Mouse (Mus musculus) neural tube, embryonic 10.5 days (tissue): ENCODE measurements at regions not wholly inside any gene's neighbourhood (a gene's known extent, or its start where the extent isn't known, plus 50 kb on each side); places are given as distances from the start of the nearest gene placed in this dataset.

ENCODE experiments used
- DNase-seq: peaks from one replicate; pipeline ENCODE4 v3.0.0-alpha.2; 2017; ENCODE audit warnings: low spot score; ENCODE audit errors: extremely low spot score

DNA sequence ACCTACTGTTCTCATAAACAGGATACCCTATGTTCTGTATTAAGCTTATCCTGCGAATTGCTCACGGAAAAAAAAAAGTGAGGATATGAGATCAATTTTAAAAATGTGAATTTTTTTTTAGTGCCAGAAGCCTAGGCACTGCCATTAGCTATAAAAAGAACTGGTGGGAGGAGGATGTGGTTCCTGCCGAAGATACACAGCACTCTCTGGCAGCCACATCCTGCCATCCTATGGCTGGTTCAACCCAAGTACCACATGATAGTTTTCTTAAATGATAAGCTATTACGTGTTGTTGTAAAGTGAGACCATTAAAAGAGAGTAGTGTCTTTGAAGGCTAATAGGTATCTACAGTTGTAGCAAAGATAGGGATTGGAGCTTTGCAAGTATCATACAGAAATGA is 58.2 kb upstream of the Ppp3ca start:
- no peak for DNase-seq

- no peak for DNase-seq
Observed at GRCm38 (mm10) chr3:136610556-136610924, 59.4 kb upstream of the Ppp3ca start.

GRCm38 (mm10) chr3:136609855-136610555 is 59.9 kb upstream of the Ppp3ca start:
- DNase-seq = peak; percentile 34

DNA sequence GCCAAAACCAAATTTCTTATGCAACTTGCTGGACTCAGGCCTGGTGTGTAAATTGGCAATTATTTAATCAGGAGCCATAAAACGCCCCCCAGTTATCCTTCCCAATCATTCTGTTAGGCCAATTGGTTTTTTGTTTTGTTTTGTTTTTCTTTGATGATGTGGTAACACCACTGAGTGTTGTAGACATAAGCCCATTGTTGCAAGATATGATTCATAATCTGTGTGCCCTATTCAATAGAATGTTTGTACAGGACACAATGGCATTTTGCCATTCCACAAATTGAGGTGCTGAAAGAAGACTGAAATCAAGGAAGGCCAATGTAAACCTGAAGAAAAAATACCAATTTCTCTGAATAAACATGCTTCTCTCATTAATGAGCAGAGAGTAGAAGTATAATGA is 68.2 kb upstream of the Ppp3ca start:
- no peak for DNase-seq

DNA sequence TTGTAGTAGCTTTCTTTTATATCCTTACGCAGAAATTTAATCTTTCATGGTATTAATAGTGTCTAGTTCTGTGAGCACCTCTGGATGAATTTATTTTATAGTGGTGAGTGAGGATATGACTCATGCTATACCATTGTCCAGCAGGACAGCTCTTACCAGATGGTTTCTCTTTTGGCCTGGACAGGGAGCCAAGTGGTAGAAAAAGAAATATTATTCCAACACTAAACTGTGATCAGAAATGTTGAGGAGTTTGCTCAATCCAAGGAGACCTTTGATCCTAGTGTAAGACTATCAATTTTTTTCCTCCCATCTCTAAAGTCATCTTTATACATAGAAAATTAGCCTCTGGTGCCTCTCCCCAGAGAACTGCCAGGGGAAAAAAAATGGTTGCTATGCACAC is 86.0 kb upstream of the Ppp3ca start:
- DNase-seq = no peak

- DNase-seq = no peak
Observed at GRCm38 (mm10) chr3:136578016-136578415, 91.9 kb upstream of the Ppp3ca start.

DNA sequence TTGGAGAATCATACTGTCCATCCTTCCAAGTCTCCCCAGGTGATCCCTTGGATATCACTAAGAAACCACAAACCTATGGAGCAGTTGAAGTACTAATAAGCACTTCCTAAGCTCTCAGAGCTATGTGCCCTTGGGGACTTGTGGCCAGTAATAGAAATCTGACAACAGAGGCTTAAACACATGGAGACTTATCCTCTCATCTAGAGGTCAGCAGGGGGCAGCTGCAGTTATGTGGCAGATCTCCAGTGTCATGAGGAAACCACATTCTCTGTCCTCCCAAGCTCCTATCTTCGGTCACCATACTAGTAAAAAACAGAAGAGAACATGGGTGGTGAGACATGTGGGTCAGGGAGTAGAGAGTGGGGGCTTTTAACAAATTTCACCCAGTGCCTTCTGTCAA is 99.4 kb upstream of the Ppp3ca start:
- DNase-seq = no peak

- DNase-seq = no peak
Observed at GRCm38 (mm10) chr3:136556488-136556887, 113.4 kb upstream of the Ppp3ca start.

DNA sequence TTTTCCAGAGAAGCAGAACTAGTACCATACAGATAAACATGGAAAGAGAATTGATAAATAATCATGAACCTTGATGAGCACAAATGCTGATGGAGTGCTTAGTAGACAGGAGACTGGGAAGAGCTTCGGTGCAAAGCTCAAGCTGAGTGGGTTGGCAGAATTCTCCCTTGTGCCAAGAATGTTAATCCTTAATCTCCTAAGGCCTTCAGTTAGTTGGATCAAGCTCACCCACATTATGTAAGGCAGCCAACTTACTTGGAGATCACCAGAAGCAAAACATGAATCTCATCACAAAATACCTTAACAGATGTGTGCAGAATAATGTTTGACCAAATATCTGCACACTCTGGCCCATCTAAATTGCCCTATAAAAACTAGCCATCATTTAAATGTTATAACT is 120.5 kb upstream of the Ppp3ca start:
- no peak for DNase-seq

GRCm38 (mm10) chr3:136531604-136532003 is 138.3 kb upstream of the Ppp3ca start:
- no peak for DNase-seq

GRCm38 (mm10) chr3:136508575-136508974 is 161.3 kb upstream of the Ppp3ca start:
- DNase-seq = no peak

DNA sequence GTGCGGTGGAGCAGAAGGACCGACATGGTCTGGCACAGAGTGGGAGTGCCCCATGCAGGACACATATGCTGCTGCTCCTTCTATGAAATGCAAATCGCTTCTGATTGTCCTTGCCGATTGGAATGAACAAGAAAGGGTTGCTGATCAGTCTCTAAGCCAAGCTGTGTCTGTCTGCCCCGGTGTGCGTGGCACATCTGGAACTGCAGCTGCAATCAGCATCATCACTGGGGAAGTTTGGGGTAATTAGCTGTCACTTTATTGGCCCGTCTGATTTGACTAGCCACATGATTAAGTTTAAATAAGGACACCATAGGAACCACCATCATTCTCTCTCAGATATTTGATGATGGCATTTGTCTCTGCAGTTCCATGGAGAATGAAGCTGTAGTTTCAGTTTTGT is 162.9 kb upstream of the Ppp3ca start:
- DNase-seq = no peak

GRCm38 (mm10) chr3:136494831-136495230 is 169.0 kb upstream of the Bank1 start:
- no peak for DNase-seq

DNA sequence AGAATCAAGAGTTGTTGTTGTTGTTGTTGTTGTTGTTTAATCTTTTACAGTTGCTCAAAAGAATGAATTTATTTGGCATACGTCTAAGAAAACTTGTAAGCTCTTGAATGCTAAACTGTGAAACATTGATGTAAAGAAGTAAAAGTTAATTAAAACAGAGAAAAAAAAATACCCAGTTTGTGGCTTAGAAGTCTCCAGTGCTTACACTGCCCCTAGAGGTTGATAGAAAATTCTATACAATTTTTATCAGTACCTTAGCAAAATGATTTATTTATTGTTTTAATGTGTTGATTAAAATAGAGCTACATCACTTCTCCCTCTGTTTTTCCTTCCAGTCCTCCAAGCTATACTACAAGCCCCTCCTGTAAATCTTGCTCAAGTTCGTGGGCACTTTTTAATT is 165.8 kb upstream of the Bank1 start:
- no peak for DNase-seq

DNA sequence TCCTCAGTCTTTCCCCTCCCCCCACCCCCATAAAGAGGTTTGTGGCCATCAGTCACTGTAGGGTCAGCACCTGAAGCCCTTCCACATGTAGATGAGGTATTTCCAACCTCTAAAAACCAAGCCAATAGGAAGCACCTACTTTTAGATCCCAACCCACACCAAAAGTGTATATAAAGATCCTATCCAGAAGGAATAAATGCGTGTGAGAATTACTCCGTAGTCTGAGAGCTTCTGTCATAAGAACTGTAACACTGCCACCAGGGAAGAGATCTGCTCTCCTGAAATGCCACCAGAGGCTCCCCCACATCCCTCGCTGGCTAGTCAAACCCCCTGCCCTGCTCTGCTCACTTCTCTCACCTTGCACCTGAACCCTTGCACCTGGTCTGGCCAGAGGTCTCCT is 145.8 kb upstream of the Bank1 start:
- no peak for DNase-seq

DNA sequence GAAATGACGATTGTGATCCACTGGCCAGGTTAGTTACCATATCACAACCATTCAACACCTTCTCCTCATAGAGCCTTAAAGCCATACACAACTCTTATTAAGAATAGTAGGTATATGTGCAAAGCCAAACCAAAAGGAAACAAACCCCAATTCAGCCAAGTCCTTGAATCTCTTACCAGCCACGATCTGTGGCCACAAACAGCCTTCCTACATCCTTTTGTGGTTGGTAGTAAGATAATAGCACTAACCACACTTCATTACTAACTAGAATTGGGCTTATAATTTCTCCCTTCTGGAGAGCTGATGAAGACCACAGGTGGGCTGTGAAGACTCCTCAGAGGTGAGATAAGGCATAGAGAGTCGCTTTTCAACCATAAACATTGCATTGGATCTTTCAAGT is 136.9 kb upstream of the Bank1 start:
- DNase-seq = no peak

DNA sequence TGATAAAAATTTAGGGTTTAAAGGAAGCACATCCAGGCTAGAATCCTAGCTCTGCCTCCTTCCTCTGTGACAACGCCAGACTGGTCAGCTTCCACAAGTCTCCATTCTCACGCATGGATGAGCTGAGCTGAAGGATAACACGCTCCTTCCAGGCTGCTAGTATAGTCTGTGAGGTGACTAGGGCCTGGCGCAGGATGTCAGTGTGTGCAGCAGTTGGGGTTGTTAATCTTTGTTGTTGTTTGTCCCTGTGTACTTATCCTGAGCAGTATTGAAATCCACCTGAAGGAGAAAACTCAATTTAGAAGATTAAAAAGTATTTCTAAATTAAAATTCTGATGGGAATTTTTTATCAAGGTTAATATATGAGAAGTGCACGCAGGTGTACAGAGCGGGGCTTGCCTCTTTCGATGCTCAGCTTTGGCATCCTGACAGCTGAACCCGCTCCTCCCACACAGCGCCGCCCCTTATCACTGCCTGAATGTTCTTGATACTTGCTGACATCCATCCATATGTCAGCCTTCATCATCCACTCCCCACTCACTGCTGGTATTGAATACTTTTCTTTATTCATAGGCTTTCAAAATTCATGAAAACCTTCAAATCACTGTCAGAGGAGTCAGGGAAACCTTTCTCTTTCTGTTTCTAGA is 130.7 kb upstream of the Bank1 start:
- DNase-seq = no peak

DNA sequence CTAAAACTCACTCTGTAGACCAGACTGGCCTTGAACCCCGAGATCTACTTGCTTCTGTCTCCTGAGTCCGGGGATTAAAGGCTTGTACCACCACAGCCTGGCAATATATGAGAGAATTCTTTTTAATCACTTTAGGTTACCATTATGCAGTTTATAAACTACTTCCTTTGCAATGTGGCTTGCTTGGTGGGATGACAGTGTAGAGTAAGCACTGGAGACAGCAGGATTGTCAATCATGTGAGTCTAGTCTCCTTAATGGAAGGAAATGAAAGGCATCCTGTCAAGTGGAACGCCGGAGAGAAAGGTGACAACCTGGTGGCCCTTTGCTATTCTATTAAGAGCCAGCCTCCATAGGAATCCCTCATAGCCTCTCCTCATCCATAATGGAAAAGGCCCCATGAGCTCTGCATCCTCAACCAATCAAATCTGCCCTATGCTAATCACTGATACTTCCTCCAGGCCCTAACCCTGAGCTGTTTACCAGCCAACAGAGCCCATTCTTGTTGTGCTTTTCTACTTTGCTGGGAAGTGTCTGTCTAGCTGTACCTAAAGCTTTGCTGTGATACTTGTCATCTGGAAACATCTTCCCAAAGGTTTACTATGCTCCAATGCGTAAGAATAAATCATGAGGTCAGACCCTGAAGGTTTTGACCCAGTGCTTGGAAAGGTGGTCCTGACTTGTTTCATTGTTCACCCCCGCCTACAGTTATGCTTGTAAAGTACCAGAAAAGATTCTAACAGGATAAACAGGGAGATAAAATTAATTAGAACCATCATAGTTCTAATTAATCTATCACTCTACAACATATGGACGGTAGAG is 130.0 kb upstream of the Bank1 start:
- DNase-seq = no peak

DNA sequence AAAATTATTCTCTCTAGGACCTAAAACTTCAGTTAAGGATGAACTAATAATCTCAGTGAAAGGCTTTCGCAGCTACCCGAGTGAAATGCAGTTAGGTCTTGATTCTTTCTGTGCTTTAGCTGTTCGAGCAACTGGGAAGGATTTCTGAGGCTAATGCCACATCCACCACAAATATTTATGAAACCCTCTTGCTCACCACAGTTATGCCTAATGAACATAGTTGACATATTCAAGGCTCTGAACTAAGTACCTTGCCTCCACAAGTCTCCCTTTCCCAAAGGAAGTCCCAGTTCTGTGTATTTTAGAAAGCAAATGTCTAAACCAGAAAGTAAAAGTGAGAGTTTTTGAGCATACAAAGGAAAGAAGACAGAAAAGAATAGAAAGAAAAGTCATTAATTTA is 129.1 kb upstream of the Bank1 start:
- DNase-seq = no peak

DNA sequence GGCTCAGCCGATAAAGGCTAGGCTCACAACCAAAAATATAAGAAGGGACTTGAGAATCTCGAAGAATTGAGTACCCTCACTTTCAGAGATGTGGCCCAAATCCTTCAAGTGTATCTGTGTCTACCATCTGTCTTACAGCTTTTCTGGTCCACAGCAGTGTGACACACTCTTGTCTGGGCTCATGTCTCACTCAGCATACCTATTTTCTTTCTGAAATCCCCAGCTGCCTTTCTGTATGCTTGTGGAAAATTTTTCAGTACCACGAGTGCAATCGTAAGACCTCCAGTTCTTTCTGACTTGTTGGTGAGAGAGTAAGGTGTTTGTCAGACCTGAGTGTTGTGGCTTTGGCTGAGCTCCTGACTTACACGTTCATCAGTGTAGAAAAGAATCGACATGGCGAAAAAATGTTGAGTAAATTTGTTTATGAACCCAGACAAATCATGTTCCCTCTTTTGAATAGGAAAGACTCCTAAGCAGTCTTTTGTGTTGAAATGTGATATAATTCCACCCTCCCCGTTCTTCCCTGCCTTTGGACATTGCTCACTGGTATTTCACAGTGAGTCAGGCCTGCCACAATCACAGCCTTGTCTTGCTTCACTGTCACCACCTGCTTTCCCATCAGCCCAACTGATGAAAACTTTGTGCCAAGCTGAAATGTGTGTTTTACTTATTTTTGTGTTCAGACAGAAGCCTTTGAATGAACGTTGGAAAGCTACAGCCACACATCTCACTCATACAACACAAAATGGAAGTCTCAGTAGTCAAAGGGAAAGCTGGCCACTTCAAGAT is 125.3 kb upstream of the Bank1 start:
- DNase-seq = no peak

DNA sequence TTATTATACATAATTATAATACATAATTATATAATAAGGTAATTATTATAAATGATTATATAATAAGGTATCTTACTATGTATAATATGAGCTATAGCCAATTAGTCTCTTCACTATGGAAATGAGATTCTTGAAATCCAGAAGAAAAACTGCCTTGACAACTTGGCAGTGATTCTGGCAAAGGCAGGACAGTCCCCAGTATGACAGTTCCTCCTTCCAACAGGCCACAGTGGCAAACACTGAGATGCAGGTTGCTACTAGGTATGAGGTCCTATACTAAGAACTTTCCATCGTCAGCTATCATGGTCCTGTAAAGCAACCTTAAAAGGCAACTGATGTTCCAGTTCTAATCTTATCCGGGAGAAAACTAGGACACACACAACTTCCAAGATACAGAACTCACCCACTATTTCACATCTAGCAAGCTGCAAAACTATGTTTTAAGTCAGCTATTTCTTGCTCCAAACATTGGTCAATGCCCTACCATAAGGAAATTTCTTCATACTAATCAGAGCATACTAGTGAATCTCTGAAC is 124.6 kb upstream of the Bank1 start:
- DNase-seq = no peak

DNA sequence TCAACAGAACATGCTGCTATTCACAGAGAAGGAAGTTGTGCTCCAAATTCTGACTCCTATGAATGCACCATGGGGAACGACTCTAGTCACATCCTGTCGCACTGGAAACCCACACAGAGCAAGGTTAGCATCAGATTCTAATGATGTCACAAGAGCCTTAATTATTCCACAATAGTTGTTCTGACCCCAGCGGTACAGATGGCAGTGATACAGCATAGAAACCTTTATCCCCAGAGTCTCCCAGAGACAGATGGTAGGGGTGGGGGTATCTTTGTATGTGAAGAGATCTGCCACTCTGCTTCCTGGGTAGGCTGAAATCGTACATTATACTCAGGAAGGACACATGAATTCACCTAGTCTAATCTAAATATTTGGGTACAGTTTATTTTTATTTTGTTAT is 123.5 kb upstream of the Bank1 start:
- DNase-seq = no peak
